Mouse (Mus musculus) forebrain, postnatal 0 days (tissue): ENCODE measurements around the gene Gm10719. TPM values are rescaled to one million over a fixed set of nuclear protein-coding genes. Genes with fewer than 3 reads are reported as not detected.
A peak's percentile ranks its signal among the peaks of the same experiment; 100 is the strongest.
"Not testable (repeated sequence)": the region's sequence is repeated elsewhere in the genome, so short reads cannot be mapped to it uniquely, and the experiment has no call there.

Experiments used
- ATAC-seq: fragments of 200-750 bp; cut with Nextera tagmentation; 2 replicates; pipeline ENCODE4 v1.8.0; 2017; ENCODE audit warnings: mild to moderate bottlenecking, moderate library complexity
- DNase-seq: peaks from one replicate; pipeline ENCODE4 v3.0.0-alpha.2; 2015
- H3K27ac ChIP-seq: fragments of 300-500 bp; sonication (generic); 2 replicates; pipeline ENCODE4 v1.5.1; 2014; ENCODE audit warnings: low read depth, mild to moderate bottlenecking, antibody characterized with exemption, low read length, moderate library complexity, mixed read lengths
- H3K27me3 ChIP-seq: fragments of 300-500 bp; sonication (generic); 2 replicates; pipeline ENCODE4 v1.6.1; 2014; ENCODE audit warnings: mild to moderate bottlenecking, low read length, mixed read lengths; ENCODE audit not compliant: insufficient read depth
- H3K36me3 ChIP-seq: fragments of 300-500 bp; sonication (generic); 2 replicates; pipeline ENCODE4 v1.6.1; 2014; ENCODE audit warnings: mild to moderate bottlenecking, moderate library complexity; ENCODE audit not compliant: insufficient read depth
- H3K4me1 ChIP-seq: fragments of 300-500 bp; sonication (generic); 2 replicates; pipeline ENCODE4 v1.6.1; 2014; ENCODE audit warnings: antibody characterized with exemption; ENCODE audit not compliant: insufficient read depth
- H3K4me2 ChIP-seq: fragments of 300-500 bp; sonication (generic); 2 replicates; pipeline ENCODE4 v1.6.1; 2014; ENCODE audit warnings: low read depth, mild to moderate bottlenecking, moderate library complexity
- H3K4me3 ChIP-seq: fragments of 300-500 bp; sonication (generic); 2 replicates; pipeline ENCODE4 v1.5.1; 2014; ENCODE audit warnings: low read depth, low read length, mixed read lengths
- H3K9ac ChIP-seq: fragments of 300-500 bp; sonication (generic); 2 replicates; pipeline ENCODE4 v1.6.1; 2014; ENCODE audit warnings: mild to moderate bottlenecking
- H3K9me3 ChIP-seq: fragments of 300-500 bp; sonication (generic); 2 replicates; pipeline ENCODE4 v1.6.1; 2016; ENCODE audit warnings: low read length
- WGBS: fragments of 180-500 bp; shearing (Covaris S2); extraction: QIAGEN DNeasy Blood & Tissue Kit; methylation state at CpG from one replicate; pipeline ENCODE4 v1.1.7; 2014; 5-methylcytosine and 5-hydroxymethylcytosine counted together
- polyA plus RNA-seq: library from polyadenylated mRNA; unstranded; fragments of >200 nt; fragmentation: Nextera tagmentation; extraction: Ambion mirVana; gene quantifications from 2 replicates; pipeline ENCODE4 v1.2.1, GENCODE M21; 2015
- total RNA-seq: library from RNA; depleted of rRNA; stranded (reverse); fragments of >200 nt; gene quantifications from 2 replicates; pipeline ENCODE4 v1.2.3, GENCODE M21; 2014; rRNA removed

Gene Gm10719
- 0.52 and 0.62 TPM in 2 replicates for total RNA-seq
- 0.25 TPM in 1 of 2 replicates, not detected in the other for polyA plus RNA-seq

DNA sequence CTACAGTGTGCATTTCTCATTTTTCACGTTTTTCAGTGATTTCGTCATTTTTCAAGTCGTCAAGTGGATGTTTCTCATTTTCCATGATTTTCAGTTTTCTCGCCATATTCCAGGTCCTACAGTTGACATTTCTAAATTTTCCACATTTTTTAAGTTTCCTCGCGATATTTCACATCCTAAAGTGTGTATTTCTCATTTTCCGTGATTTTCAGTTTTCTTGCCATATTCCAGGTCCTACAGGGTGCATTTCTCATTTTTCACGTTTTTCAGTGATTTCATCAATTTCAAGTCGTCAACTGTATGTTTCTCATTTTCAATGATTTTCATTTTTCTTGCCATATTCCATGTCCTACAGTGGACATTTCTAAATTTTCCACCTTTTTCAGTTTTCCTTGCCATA lies at the start of gene Gm10719:
Gm10719 (plus strand) TSS at position 301 of the 400 bp plus-strand sequence.
- ATAC-seq, H3K4me1 ChIP-seq, H3K9ac ChIP-seq, H3K36me3 ChIP-seq, H3K9me3 ChIP-seq, H3K27ac ChIP-seq, H3K27me3 ChIP-seq, H3K4me2 ChIP-seq, DNase-seq, H3K4me3 ChIP-seq: not testable (repeated sequence)
- no CpG with 5 or more reads among the region's 9 CpGs for WGBS

GRCm38 (mm10) chr9:3000445-3000972 lies 16.7 kb upstream of the Gm10719 start, which contains the start of gene Gm10722:
Gene Gm10722, plus strand, starts transcription at chr9:3000922.
- not testable (repeated sequence) for H3K36me3 ChIP-seq, H3K27ac ChIP-seq, H3K4me2 ChIP-seq, H3K4me1 ChIP-seq, H3K4me3 ChIP-seq, H3K27me3 ChIP-seq, H3K9ac ChIP-seq, ATAC-seq, H3K9me3 ChIP-seq
- DNase-seq: peak; percentile 30
- 70% methylated on average over 12 of the region's 12 CpGs for WGBS

GRCm38 (mm10) chr9:3001006-3001405 lies 16.2 kb upstream of the Gm10719 start:
- not testable (repeated sequence) for H3K4me2 ChIP-seq, H3K27me3 ChIP-seq, H3K4me1 ChIP-seq, ATAC-seq, H3K9me3 ChIP-seq, H3K9ac ChIP-seq, DNase-seq, H3K27ac ChIP-seq, H3K36me3 ChIP-seq, H3K4me3 ChIP-seq
- WGBS: 66% methylated on average over 8 of the region's 8 CpGs

DNA sequence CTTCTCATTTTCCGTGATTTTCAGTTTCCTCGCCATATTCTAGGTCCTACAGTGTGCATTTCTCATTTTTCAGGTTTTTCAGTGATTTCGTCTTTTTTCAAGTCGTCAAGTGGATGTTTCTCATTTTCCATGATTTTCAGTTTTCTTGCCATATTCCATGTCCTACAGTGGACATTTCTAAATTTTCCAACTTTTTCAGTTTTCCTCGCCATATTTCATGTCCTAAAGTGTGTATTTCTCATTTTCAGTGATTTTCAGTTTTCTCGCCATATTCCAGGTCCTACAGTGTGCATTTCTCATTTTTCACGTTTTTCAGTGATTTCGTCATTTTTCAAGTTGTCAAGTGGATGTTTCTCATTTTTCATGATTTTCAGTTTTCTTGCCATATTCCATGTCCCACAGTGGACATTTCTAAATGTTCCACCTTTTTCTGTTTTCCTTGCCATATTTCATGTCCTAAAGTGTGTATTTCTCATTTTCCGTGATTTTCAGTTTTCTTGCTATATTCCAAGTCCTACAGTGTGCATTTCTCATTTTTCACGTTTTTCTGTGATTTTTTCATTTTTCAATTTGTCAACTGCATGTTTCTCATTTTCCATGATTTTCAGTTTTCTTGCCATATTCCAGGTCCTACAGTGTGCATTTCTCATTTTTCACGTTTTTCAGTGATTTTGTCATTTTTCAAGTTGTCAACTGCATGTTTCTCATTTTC lies 15.1 kb upstream of the Gm10719 start:
- H3K4me1 ChIP-seq, H3K27ac ChIP-seq, H3K4me3 ChIP-seq, H3K36me3 ChIP-seq, H3K9ac ChIP-seq, H3K27me3 ChIP-seq, H3K9me3 ChIP-seq, H3K4me2 ChIP-seq: not testable (repeated sequence)
- peak; percentile 22 for DNase-seq
- ATAC-seq: peak; percentile 78
- 62% methylated on average over 8 of the region's 11 CpGs for WGBS

- not testable (repeated sequence) for H3K27me3 ChIP-seq, H3K4me3 ChIP-seq, H3K4me2 ChIP-seq, H3K27ac ChIP-seq, ATAC-seq, H3K36me3 ChIP-seq, H3K9ac ChIP-seq, H3K9me3 ChIP-seq, DNase-seq, H3K4me1 ChIP-seq
- WGBS: 65% methylated on average over 6 of the region's 14 CpGs
Measured at GRCm38 (mm10) chr9:3002794-3003396, 14.3 kb upstream of the Gm10719 start, which contains the start of gene Gm11168. Gene Gm11168, plus strand, starts transcription at chr9:3003346.

GRCm38 (mm10) chr9:3006179-3006578 lies 11.0 kb upstream of the Gm10719 start:
- H3K4me1 ChIP-seq, H3K9ac ChIP-seq, H3K4me2 ChIP-seq: not testable (repeated sequence)

DNA sequence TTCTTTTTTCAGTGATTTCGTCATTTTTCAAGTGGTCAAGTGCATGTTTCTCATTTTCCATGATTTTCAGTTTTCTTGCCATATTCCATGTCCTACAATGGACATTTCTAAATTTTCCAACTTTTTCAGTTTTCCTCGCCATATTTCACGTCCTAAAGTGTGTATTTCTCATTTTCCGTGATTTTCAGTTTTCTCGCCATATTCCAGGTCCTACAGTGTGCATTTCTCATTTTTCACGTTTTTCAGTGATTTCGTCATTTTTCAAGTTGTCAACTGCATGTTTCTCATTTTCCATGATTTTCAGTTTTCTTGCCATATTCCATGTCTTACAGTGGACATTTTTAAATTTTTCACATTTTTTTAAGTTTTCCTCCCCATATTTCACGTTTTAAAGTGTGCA lies 10.6 kb upstream of the Gm10719 start:
- not testable (repeated sequence) for H3K4me3 ChIP-seq, H3K4me1 ChIP-seq, H3K9ac ChIP-seq, DNase-seq, H3K36me3 ChIP-seq, H3K27ac ChIP-seq, H3K4me2 ChIP-seq, H3K9me3 ChIP-seq, H3K27me3 ChIP-seq
- 79% methylated on average over 7 of the region's 8 CpGs for WGBS
- peak; percentile 69 for ATAC-seq

More at GRCm38 (mm10) chr9:3006179-3006578, 11.0 kb upstream of the Gm10719 start:
- not testable (repeated sequence) for DNase-seq, H3K27me3 ChIP-seq, H3K4me3 ChIP-seq, ATAC-seq, H3K9me3 ChIP-seq, H3K36me3 ChIP-seq, H3K27ac ChIP-seq
- 90% methylated on average over 1 of the region's 5 CpGs for WGBS

DNA sequence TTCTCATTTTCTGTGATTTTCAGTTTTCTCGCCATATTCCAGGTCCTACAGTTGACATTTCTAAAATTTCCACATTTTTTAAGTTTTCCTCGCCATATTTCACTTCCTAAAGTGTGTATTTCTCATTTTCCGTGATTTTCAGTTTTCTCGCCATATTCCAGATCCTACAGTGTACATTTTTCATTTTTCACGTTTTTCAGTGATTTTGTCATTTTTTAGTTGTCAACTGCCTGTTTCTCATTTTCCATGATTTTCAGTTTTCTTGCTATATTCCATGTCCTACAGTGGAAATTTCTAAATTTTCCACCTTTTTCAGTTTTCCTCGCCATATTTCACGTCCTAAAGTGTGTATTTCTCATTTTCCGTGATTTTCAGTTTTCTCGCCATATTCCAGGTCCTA lies 9.9 kb upstream of the Gm10719 start:
- H3K27ac ChIP-seq, H3K36me3 ChIP-seq, H3K27me3 ChIP-seq, H3K4me1 ChIP-seq, ATAC-seq, H3K4me2 ChIP-seq, H3K9me3 ChIP-seq, H3K4me3 ChIP-seq, H3K9ac ChIP-seq: not testable (repeated sequence)
- DNase-seq: peak; percentile 12
- 71% methylated on average over 6 of the region's 9 CpGs for WGBS

- H3K9me3 ChIP-seq, H3K4me1 ChIP-seq, DNase-seq, H3K27ac ChIP-seq, H3K9ac ChIP-seq, H3K4me2 ChIP-seq, H3K36me3 ChIP-seq, H3K27me3 ChIP-seq, H3K4me3 ChIP-seq: not testable (repeated sequence)
- no CpG with 5 or more reads among the region's 5 CpGs for WGBS
- 0 out of 2 replicates have a peak, but pooled peaks have one; percentile 32 for ATAC-seq
Measured at GRCm38 (mm10) chr9:3009331-3009730, 7.9 kb upstream of the Gm10719 start.

DNA sequence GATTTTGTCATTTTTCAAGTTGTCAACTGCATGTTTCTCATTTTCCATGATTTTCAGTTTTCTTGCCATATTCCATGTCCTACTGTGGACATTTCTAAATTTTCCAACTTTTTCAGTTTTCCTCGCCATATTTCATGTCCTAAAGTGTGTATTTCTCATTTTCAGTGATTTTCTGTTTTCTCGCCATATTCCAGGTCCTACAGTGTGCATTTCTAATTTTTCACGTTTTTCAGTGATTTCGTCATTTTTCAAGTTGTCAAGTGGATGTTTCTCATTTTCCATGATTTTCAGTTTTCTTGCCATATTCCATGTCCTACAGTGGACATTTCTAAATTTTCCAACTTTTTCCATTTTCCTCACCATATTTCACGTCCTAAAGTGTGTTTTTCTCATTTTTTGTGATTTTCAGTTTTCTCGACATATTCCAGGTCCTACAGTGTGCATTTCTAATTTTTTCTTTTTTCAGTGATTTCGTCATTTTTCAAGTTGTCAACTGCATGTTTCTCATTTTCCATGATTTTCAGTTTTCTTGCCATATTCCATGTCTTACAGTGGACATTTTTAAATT lies 5.1 kb upstream of the Gm10719 start:
- H3K4me3 ChIP-seq, H3K4me2 ChIP-seq, H3K27me3 ChIP-seq, H3K9me3 ChIP-seq, ATAC-seq, H3K36me3 ChIP-seq, H3K4me1 ChIP-seq, H3K9ac ChIP-seq, H3K27ac ChIP-seq, DNase-seq: not testable (repeated sequence)
- WGBS: 95% methylated on average over 2 of the region's 7 CpGs
